Mouse (Mus musculus) skeletal muscle tissue, postnatal 0 days (tissue): ENCODE results near the gene Duox1. TPM values are rescaled to one million over a fixed set of nuclear protein-coding genes. Genes with fewer than 3 reads are reported as not detected.

ENCODE experiments used
- polyA plus RNA-seq: library from polyadenylated mRNA; unstranded; fragments of >200 nt; fragmentation: Nextera tagmentation; extraction: Ambion mirVana; gene quantifications from 2 replicates; pipeline ENCODE4 v1.2.1, GENCODE M21; 2015

Gene Duox1
- 0.05 and 0.08 TPM in 2 replicates for polyA plus RNA-seq

DNA sequence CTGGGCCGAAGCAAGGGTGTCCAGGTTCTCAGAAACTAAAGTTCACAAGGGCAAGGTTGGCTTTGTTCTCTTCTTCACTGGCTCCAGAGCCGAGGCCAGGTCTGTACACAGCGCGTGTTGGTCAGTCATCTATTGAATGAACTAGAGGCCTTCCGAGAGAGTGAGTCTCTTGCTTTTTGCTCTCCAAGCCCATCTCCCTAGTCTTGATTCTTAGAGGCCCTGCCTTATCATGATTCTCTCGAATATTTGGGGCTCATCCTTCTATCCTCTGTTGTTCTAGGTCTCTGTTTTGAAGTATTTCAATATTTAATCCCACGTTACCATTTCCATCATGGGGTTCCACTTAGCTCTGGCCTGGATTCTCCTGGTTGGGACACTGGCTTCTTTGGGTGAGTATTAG is at the start of gene Duox1:
TSS of gene Duox1 (plus strand) at position 301 of the 400 bp plus-strand sequence.

DNA sequence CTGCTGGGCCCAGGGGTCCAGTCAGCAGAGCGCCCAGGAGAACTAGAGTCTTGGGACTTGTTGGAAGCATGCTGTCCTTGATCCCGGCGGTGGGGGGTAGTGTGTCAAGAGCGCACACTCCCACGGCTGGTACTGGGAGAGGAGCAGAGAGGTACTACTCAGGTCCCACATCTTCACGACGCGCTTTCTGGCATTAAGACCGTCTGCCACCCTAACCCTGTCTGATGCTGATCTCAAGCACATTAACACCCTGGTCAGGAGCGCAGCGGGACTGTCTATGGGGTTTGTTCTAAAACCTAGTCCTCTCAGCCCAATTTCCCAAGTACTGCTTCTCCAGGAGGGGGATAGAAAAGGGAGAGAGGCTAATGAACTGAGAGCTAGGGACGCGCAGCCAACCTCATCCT is 17.4 kb upstream of the Duox1 start, which contains the start of gene Duox2:
TSS of gene Duox2 (minus strand) at position 354 of the 404 bp plus-strand sequence.

DNA sequence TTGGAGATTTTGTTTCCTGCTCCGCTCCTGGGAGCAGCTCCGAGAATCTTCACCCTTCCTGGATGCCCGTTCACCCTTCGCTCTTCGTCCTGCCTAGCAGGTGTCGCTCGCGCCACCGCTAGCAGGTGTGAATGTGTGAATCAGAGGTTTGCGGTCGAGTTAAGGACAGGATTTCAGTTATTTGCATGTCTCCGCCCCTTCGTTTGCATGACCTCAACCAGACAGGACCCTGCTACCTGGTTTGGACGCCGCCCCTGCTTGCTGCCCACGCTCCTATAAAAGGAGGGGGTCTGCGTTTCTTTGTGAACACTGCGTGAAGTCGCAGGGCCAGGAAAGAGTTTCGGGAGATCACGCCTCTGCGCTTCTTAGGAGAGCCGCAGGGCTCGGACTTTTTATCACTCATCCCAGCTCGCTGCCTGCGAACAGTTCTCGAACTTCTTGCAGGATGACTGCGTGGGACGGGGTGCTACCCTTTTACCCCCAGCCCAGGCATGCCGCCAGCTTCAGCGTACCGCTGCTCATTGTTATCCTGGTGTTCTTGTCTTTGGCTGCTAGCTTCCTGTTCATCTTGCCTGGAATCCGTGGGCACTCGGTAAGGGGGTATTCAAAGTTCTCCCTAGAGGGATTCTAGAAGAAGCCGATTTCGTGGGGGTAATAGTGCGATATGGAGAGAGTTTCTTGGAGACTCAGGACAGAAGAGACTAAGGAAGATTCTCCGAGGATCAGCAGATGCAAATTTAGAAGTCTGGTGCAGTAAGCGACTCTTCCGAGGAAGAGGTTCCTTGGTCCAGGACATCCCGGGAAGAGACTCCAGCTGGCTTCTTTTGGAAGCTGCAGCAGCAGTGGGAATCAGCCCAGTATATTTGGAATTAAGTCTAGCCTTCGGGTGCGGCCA is 16.6 kb upstream of the Duox1 start, which contains the start of gene Duoxa2:
TSS of gene Duoxa2 (plus strand) at position 305 of the 895 bp plus-strand sequence.

DNA sequence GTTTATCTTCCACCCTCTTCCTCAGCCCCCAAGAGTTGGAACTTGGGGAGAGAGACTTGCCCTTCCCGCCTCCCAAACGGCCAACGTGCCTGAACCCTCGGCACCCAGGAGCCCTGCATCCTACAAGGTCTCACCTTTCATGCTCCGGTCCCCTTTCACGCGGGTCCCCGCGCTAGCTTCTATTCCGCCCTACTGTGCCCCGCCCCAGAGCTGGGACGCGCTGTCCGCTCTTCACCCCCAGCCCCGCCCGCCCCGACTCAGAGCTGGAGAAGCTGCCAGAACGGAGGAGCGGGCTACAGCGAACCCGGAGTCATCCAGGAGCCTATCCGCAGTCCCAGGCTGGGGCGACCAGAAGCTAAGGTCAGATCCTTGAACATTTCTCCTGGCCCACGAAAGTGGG is 1.9 kb upstream of the Duox1 start, which contains the start of gene Duoxa1:
TSS of gene Duoxa1 (minus strand) at position 195 of the 400 bp plus-strand sequence.

DNA sequence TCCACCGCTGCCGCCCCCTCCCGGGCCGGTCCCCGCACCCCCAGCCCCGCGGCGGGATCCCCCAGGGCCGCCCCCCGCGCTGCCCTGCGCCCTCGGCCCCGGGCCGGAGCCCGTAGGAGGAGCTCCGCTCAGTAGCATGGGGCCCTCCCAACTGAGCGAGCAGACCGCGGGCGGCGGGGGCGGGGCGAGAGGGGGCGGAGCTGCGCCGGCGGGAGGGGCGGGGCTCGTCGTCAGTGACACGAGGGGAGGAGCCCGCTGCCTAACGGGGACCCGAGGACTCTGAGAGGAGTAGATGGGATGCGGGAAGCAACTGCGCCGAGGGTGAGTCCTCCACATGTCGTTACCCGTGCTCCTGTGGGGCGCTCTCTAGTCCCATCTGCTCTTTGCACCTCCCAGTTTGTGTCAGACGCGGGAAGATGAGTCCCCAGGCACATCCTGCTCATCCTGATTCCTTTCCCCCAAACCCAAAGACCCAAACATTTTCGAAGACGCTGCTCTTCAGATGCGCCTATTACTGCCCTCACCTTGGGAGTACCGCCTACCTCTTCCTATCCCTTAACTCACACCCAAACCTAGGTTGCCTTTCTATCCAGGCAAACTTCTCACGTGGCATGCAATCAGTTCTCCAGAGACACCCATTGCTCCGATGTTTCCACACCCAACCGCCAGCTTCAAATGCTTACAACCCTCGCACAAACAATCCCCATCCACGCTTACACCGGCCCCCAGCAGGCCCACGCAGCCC is 53.7 kb downstream of the Duox1 start, which contains the start of gene Shf:
TSS of gene Shf (minus strand) at position 168 of the 745 bp plus-strand sequence.

Other genes starting within 250 kb of the Duox1 start
- 3.0 and 3.1 TPM in 2 replicates for gene Spg11, start 197.3 kb upstream of the Duox1 start, polyA plus RNA-seq
- gene B2m, start 168.0 kb upstream of the Duox1 start, polyA plus RNA-seq, result 403 and 586 TPM in 2 replicates
- gene Trim69, start 155.0 kb upstream of the Duox1 start, polyA plus RNA-seq, result not detected in 2 replicates
- 0.05 TPM in 1 of 2 replicates, not detected in the other for gene Patl2, start 129.5 kb upstream of the Duox1 start, polyA plus RNA-seq
- not detected in 2 replicates for gene Terb2, start 129.4 kb upstream of the Duox1 start, polyA plus RNA-seq
- 13.8 and 13.9 TPM in 2 replicates for gene Sord, start 80.9 kb upstream of the Duox1 start, polyA plus RNA-seq
- gene Duox2, start 17.2 kb upstream of the Duox1 start, polyA plus RNA-seq, result 0.06 and 0.15 TPM in 2 replicates
- gene Duoxa2, start 16.8 kb upstream of the Duox1 start, polyA plus RNA-seq, result 0.11 TPM in 1 of 2 replicates, not detected in the other
- gene Duoxa1, start 1.9 kb upstream of the Duox1 start, polyA plus RNA-seq, result 1.1 and 1.6 TPM in 2 replicates
- 1.2 and 1.6 TPM in 2 replicates for gene Shf, start 53.5 kb downstream of the Duox1 start, polyA plus RNA-seq
- 3.1 and 3.6 TPM in 2 replicates for gene Slc28a2, start 110.8 kb downstream of the Duox1 start, polyA plus RNA-seq
- not detected in 2 replicates for gene Gm14085, start 169.3 kb downstream of the Duox1 start, polyA plus RNA-seq